Mouse (Mus musculus): ENCODE data around the gene Kng1. TPM values are rescaled to one million over a fixed set of nuclear protein-coding genes. Genes with fewer than 3 reads are reported as not detected.

Gene Kng1
- total and polyA plus RNA-seq, 2 experiments, result 701 to 2,075 TPM

DNA sequence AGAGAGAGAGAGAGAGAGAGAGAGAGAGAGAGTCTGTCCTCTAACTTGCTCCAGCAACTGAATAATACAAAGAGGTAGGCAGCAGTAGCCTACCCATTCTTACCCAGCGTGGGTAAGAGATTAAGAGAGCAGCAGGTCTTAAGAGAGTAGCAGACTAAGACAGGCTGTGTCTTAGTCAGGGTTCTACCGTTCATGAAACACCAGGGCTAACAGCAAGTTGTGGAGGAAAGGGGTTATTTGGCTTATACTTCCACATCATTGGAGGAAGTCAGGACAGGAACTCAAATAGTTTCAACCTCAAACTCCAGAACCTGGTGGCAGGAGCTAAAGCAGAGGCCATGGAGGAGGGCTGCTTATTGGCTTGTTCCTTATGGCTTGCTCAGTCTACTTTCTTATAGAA, 46.2 kb downstream of the Kng1 start:
- Histone ChIP-seq H3K4me1 (ENCODE audit: control insufficient read depth, insufficient read depth, low read length) (peaks cover 1% of the 10 kb centered on the region; the same call in 1 of the 2 replicates), H3K36me3 (ENCODE audit: control insufficient read depth, insufficient read depth, low read length) (peaks cover 3% of the 10 kb centered on the region), H3K79me2 (ENCODE audit: control insufficient read depth, insufficient read depth, low read length) (peaks cover 9% of the 10 kb centered on the region), H3K4me3 (ENCODE audit: insufficient read depth, low read depth, low read length) (no peak overlapping the region), H3K27me3 (ENCODE audit: control insufficient read depth, insufficient read depth, low read length) (no peaks in the 10 kb centered on the region), H3K9ac (ENCODE audit: low read depth, low read length) (no peak overlapping the region; the same call in 1 of the 2 replicates), H3K27ac (replicated peaks; ENCODE audit: insufficient read depth, low read depth, low read length) (no peak overlapping the region)
- DNase-seq (ENCODE audit: extremely low read depth, low read depth, low spot score), result no peak
- no peak for TF ChIP-seq CTCF (IDR thresholded peaks at IDR 0.05; ENCODE audit: low read depth, low read length)
- no peak for TF ChIP-seq POLR2A (IDR thresholded peaks at IDR 0.05; ENCODE audit: extremely low read depth, insufficient read depth, low read length)
- WGBS, result 78% methylated on average over 2 of the region's 2 CpGs

- Histone ChIP-seq H3K27ac (replicated peaks; ENCODE audit: insufficient read depth, low read depth, low read length) (no peak overlapping the region), H3K4me3 (ENCODE audit: insufficient read depth, low read depth, low read length) (no peak overlapping the region), H3K9ac (ENCODE audit: low read depth, low read length) (no peak overlapping the region), H3K79me2 (ENCODE audit: control insufficient read depth, insufficient read depth, low read length) (peaks cover 9% of the 10 kb centered on the region), H3K36me3 (ENCODE audit: control insufficient read depth, insufficient read depth, low read length) (peaks cover 24% of the 10 kb centered on the region), H3K4me1 (ENCODE audit: control insufficient read depth, insufficient read depth, low read length) (peaks cover 9% of the 10 kb centered on the region; the same call in 1 of the 2 replicates), H3K27me3 (ENCODE audit: control insufficient read depth, insufficient read depth, low read length) (no peaks in the 10 kb centered on the region)
- TF ChIP-seq POLR2A (IDR thresholded peaks at IDR 0.05; ENCODE audit: extremely low read depth, insufficient read depth, low read length), result no peak
- no peak for TF ChIP-seq CTCF (IDR thresholded peaks at IDR 0.05; ENCODE audit: low read depth, low read length)
- WGBS, result 52% methylated on average over 7 of the region's 7 CpGs
- DNase-seq (ENCODE audit: extremely low read depth, low read depth, low spot score), result peak; percentile 56
Observed at GRCm38 (mm10) chr16:23106121-23106520, 48.5 kb downstream of the Kng1 start.

DNA sequence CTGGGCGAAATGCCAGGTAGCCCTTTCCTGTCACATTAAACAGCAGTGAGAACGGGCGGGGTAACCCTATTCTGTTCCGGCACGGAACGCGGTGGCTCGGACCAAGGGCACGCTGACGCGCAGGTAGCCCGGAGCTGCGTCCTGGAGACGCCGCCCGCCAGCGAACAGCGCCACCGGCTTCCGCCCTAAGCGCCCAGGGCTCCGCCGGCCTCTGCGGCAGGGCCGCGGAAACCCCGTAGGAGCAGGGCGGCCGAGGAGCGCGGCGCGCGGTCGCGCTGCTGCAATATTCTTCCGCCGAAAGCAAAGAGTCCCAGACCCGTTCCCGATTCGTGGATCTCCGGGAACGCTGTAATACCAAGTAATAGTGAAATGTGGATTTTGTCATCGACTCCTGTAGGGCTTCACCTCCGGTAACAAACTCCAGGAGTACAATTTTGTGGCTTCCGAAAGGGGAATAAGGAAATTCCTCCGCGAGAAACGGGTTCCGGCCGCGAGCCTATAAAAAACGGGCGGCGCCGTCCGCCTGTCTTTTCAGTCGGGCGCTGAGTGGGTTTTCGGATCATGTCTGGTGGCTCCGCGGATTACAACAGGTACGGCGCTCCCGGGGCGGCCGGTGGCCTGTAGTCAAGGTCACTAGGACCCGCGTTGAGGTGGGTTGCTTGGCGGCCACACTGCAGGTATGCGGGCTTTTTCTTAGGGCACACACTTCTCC, 49.7 kb downstream of the Kng1 start, which contains the start of gene Eif4a2:
TSS of gene Eif4a2 (plus strand) at position 214 of the 712 bp plus-strand sequence.
- Histone ChIP-seq H3K4me1 (ENCODE audit: control insufficient read depth, insufficient read depth, low read length) (peaks cover 12% of the 10 kb centered on the region; the same call in 1 of the 2 replicates), H3K79me2 (ENCODE audit: control insufficient read depth, insufficient read depth, low read length) (peaks cover 9% of the 10 kb centered on the region), H3K4me3 (ENCODE audit: insufficient read depth, low read depth, low read length) (peak within 1 kb of the TSS; percentile 75), H3K36me3 (ENCODE audit: control insufficient read depth, insufficient read depth, low read length) (peaks cover 37% of the 10 kb centered on the region), H3K27ac (replicated peaks; ENCODE audit: insufficient read depth, low read depth, low read length) (peak within 1 kb of the TSS; percentile 96), H3K9ac (ENCODE audit: low read depth, low read length) (peak within 1 kb of the TSS; percentile 93), H3K27me3 (ENCODE audit: control insufficient read depth, insufficient read depth, low read length) (no peaks in the 10 kb centered on the region)
- DNase-seq (ENCODE audit: extremely low read depth, low read depth, low spot score), result peak; percentile 80
- TF ChIP-seq POLR2A (IDR thresholded peaks at IDR 0.05; ENCODE audit: extremely low read depth, insufficient read depth, low read length) (peak; percentile 97), CTCF (IDR thresholded peaks at IDR 0.05; ENCODE audit: low read depth, low read length) (0 out of 2 replicates have a peak, but pooled peaks have one; percentile 2)
- under 1% methylated on average over 71 of the region's 71 CpGs for WGBS

GRCm38 (mm10) chr16:23107946-23108759, 50.5 kb downstream of the Kng1 start:
- Histone ChIP-seq H3K27ac (replicated peaks; ENCODE audit: insufficient read depth, low read depth, low read length) (peak overlapping the region; percentile 96), H3K27me3 (ENCODE audit: control insufficient read depth, insufficient read depth, low read length) (no peaks in the 10 kb centered on the region), H3K36me3 (ENCODE audit: control insufficient read depth, insufficient read depth, low read length) (peaks cover 45% of the 10 kb centered on the region), H3K79me2 (ENCODE audit: control insufficient read depth, insufficient read depth, low read length) (peaks cover 9% of the 10 kb centered on the region), H3K9ac (ENCODE audit: low read depth, low read length) (peak overlapping the region; percentile 93), H3K4me1 (ENCODE audit: control insufficient read depth, insufficient read depth, low read length) (peaks cover 12% of the 10 kb centered on the region; the same call in 1 of the 2 replicates), H3K4me3 (ENCODE audit: insufficient read depth, low read depth, low read length) (peak overlapping the region; percentile 75)
- TF ChIP-seq POLR2A (IDR thresholded peaks at IDR 0.05; ENCODE audit: extremely low read depth, insufficient read depth, low read length), result 0 out of 2 replicates have a peak, but pooled peaks have one; percentile 64
- no peak for TF ChIP-seq CTCF (IDR thresholded peaks at IDR 0.05; ENCODE audit: low read depth, low read length)
- WGBS, result under 1% methylated on average over 52 of the region's 52 CpGs
- peak; percentile 54 for DNase-seq (ENCODE audit: extremely low read depth, low read depth, low spot score)

DNA sequence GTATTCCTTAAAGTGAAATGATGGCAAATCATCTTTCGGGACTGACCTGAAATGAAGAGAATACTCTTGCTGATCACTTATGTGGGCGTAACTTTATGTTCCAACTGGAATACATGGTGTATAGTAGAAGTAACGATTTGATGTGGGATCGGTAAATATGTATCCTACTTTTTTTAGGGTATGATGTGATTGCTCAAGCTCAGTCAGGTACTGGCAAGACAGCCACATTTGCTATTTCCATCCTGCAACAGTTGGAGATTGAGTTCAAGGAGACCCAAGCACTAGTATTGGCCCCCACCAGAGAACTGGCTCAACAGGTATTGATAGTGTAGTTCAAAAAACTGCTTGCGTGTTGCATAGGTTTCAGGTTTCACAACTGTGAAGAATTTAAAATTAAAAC, 51.3 kb downstream of the Kng1 start:
- H3K36me3 ChIP-seq (ENCODE audit: control insufficient read depth, insufficient read depth, low read length), result peaks cover 48% of the 10 kb centered on the region
- TF ChIP-seq POLR2A (IDR thresholded peaks at IDR 0.05; ENCODE audit: extremely low read depth, insufficient read depth, low read length), result no peak
- H3K9ac ChIP-seq (ENCODE audit: low read depth, low read length), result peak overlapping the region; percentile 71
- H3K27ac ChIP-seq (replicated peaks; ENCODE audit: insufficient read depth, low read depth, low read length), result no peak overlapping the region
- peak overlapping the region; percentile 75 for H3K4me3 ChIP-seq (ENCODE audit: insufficient read depth, low read depth, low read length)
- peaks cover 12% of the 10 kb centered on the region; the same call in 1 of the 2 replicates for H3K4me1 ChIP-seq (ENCODE audit: control insufficient read depth, insufficient read depth, low read length)
- peaks cover 9% of the 10 kb centered on the region for H3K79me2 ChIP-seq (ENCODE audit: control insufficient read depth, insufficient read depth, low read length)
- DNase-seq (ENCODE audit: extremely low read depth, low read depth, low spot score), result no peak
- no peaks in the 10 kb centered on the region for H3K27me3 ChIP-seq (ENCODE audit: control insufficient read depth, insufficient read depth, low read length)
- 7% methylated on average over 5 of the region's 5 CpGs for WGBS

All from liver, adult 2 months (tissue).